Mouse (Mus musculus) heart, adult 18-20 months (tissue): ENCODE data around the gene Sphk1. TPM values are rescaled to one million over a fixed set of nuclear protein-coding genes. Genes with fewer than 3 reads are reported as not detected.

Experiments
- DNase-seq, 2 experiments: peaks; one replicate each; pipeline ENCODE4 v3.0.0; 2021 to 2022; ENCODE audit warnings: mixed read lengths in 1 of 2
- total RNA-seq, 2 experiments: library from RNA; stranded (reverse); gene quantifications; 2 replicates each; pipeline ENCODE4 v1.2.3; 2021

Gene Sphk1
- total RNA-seq, 2 experiments from 2014 or later = 0.94 to 1.4 TPM

DNA sequence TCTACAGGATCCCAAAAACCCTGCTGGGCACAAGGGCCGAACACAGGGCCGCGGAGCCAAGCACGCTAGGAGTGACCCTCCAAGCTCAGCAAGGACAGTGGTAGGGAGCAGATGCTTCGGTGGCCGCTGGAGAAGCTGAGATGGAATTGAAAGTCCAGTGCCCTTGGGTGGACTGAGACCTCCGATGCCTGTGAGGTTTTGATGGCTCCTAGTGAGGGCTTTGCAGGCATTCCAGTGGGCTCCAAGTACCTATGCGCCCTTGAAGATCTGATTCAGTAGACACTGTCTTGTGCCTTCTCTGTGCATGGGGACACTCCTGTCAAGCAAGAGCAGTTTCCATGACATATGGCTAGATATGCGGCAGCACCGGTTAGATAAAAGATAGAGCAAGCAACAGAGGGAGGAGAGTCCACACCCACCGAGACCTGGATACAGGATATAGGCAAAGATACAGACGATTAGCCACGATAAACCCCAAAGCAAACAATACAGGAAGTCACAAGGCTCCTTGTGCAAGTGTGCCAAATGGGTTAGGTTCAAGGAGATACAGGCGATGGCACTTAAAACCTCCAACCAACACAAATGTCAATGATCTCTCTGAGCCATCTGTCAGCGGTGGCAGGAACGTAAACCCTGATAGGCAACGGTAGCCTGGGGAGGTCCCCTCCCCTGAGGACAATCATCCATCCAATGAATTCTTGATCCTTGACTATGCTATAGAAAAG is 24.4 kb upstream of the Sphk1 start:
- no peak for DNase-seq

- DNase-seq = no peak
These were observed 22.0 kb upstream of the Sphk1 start for GRCm38 (mm10) chr11:116508689-116509088.

- DNase-seq = no peak
These were observed 19.3 kb upstream of the Sphk1 start for GRCm38 (mm10) chr11:116511301-116511868.

DNA sequence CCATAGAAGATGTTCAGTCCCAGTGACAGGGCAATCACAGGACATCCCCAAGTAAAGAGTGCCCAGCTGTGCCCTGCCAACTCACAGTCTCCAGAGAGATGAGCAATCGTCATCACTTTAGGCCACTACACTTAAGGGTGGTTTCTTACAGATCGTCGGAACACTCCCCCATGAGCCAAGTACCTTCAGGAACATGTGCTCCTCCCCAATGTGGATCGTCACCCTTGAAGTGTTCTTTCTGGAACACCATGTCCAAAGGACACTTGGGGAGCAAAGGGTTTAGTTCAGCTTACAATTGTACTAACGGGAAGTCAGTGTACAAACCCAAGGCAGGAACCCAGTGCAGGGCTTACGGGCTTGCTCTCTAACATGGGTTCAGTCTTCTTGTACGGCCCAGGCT is 18.6 kb upstream of the Sphk1 start:
- no peak for DNase-seq

DNA sequence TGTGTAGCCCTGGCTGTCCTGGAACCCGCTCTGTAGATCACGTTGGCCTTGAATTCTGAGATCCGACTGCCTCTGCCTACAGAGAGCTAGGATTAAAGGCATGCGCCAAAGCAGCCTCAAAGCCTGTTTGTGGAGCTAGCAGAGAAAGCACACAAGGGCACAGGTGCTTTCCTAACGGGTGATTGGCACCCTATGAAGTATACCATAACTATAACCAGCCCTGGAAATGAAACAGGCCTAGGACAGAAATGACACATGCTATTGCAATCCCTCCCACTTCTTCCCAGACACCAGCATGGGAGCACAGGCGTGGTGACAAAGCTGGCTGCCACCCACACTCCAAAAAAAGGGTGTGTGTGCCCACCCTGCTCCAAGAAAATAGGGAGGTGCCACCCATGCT is 17.7 kb upstream of the Sphk1 start:
- DNase-seq = no peak

- no peak for DNase-seq
These were observed 17.1 kb upstream of the Sphk1 start for GRCm38 (mm10) chr11:116513531-116514038.

DNA sequence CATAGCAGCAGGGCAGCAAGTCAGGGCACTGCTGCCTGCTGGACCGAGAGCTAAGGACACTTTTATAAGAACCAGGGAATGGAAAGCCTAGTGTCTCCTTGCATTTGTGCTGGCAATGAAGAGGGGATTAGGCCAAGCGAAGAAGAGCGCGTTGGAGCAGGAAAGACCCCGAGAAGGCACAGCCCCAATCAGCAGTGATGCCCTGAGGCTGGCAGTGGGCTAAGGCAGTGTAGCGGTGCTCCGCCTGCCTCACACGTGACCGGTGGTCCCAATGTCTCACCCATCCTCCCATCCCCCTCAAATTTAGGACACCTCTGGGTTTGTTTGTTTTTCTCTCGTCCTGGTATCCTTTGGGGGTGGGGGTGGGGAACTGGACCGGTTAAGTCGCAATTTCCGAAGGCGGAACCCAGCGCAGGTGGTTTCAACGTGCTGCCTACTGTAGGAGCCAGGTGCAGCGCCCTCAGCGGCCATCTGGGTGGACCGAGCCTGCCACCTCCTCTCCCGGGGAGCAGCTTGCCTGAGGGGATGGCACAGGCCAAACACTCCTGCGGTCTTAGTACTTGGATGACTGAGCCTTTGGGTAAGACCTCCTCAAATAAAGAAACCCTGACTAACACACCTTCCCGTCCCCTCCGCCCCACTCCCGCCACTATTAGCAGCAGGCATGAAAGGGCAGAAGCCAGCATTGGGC is 15.2 kb upstream of the Sphk1 start:
- no peak for DNase-seq

- DNase-seq = peak; percentile 51 to 76
These were observed 12.2 kb upstream of the Sphk1 start for GRCm38 (mm10) chr11:116518482-116518881.

DNA sequence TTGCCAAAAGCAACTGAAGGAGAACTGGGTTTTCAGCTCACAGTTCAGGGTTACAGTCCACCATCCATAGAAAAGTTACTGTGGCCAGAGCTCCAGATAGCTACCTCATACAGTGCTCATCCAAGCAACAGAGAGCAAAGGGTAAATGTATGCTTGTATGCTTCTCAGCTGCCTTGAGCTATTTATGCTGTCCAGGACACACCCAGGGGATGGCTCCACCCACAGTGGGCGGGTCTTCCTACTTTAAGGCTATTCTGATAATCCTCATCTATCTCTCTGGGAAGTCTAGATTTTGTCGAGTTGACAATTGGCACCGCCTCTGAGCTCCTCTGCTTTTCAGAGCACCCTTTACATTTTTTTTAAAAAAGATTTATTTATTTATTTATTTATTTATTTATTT is 9.6 kb upstream of the Sphk1 start:
- no peak for DNase-seq

DNA sequence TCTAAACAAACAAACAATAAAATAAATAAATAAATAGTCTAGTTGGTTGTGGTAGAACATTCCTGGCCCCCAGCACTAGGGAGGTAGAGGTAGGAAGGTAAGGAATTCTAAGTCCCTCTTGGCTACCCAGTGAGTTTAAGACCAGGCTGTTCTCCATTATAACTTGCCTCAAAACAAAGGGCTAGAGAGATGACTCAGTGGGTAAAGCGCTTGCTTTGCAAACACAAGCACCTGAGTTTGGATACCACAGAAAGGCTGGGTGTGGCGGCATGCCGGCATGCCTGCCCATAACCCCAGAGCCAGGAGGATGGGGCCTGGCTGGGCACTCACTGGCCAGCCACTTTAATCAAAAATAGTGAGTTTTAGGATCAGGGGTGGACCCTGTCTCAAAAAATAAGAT is 8.7 kb upstream of the Sphk1 start:
- DNase-seq = no peak

- peak; percentile 56 to 60 for DNase-seq
These were observed 7.6 kb upstream of the Sphk1 start for GRCm38 (mm10) chr11:116522886-116523698.

DNA sequence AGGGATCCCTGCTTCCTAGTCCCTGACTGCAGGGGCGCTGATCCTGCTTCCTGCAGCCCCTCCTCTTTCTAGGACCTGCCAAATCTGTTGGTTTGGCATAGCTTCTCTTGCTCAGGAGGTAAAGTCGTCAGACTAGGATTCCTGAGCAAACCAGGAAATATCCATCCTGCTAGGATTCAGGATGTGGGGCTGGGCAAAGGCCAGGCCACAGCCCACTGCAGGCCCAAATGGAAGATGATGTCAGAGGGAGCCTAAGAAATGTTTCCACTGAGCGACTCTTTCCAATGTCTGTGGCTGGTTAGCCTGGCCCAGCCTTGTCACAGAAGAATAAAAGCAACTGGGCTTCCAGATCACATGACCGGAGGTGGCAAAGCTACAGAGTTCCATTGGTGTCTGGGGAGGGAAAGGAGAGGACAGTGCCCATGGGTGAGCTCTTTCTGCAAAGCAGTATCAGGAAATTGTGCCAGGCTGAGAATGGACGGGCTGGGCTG is 7.0 kb upstream of the Sphk1 start:
- DNase-seq = peak; percentile 45 to 76

GRCm38 (mm10) chr11:116528636-116529320 is 1.9 kb upstream of the Sphk1 start:
- no peak for DNase-seq

- peak in 1 of 2 experiments; percentile 28 for DNase-seq
These were observed 856 bp downstream of the Sphk1 start for GRCm38 (mm10) chr11:116531371-116532191.

GRCm38 (mm10) chr11:116532262-116532809 is 1.6 kb downstream of the Sphk1 start:
- no peak for DNase-seq

DNA sequence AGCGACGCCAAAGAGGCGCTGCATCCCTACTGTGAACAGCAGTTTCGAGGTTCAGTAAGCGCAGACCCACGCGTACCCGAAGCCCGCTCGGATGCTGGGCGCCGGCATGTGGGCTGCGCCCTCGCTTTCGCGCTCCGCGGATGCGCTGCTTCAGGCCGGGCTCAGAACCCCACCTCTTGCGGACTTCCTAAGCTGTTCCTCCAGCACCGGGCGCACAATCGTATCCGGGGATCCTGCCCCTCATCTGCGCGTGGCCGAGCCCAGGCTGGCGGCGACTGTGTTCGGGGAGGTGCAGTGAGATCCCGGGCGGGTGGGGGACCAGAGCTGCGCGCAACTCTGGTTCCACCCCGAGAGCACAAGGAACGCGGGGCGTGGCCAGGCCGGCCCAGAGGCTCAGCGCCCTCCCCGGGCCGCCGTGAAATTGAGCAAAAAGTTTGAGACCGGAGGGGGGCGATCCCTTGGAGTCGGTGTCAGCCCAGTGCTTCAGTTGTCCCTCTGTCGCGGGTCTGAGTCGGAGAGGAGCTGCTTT is 2.1 kb downstream of the Sphk1 start:
- DNase-seq = peak; percentile 83 to 84

DNA sequence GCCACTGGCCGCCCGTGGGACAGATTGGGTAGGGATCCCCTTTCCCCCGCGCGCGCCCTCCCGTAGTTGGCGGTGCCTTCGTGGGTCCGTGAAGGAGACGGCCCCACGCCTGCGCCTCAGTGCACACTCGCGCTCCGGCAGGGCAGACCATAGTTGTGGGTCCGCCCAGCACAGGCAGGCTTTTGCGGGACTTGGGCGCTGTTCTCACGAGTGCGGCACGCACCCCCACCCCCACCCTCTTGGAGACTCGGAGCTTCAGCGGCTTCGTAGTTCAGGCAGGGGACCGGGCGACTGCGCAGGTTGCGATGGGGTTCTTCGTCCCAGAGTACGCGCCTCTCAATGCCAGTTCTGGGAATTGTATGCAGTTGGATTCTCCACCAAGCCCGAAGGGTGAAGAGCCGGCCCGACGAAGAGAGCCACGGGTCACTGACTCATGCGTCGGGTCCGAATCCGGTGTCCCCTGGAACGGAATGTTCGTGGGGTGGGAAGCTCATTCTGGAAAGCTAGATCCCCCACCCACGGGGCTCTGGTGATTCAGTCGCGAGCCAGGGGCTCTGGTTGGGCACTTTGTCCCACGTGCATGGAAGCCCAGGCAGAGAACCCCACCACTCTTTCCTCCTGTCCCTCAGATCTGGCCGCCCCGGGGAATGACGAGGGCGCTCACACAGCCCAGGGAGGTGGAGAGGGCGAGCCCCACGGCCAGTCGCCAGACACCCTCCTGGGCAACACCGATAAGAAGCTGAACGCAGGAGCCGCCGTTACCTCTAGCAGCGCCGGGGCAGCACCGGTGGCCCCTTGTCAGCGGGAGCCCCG is 2.8 kb downstream of the Sphk1 start:
- peak; percentile 36 to 60 for DNase-seq

GRCm38 (mm10) chr11:116534154-116534865 is 3.6 kb downstream of the Sphk1 start:
- DNase-seq = peak; percentile 80 to 87
